Mouse (Mus musculus) ES-Bruce4 (cell line): Measurements from ENCODE around the gene Creld2. TPM values are rescaled to one million over a fixed set of nuclear protein-coding genes. Genes with fewer than 3 reads are reported as not detected.
A peak's percentile ranks its signal among the peaks of the same experiment; 100 is the strongest.

Experiments
- H3K27ac ChIP-seq: 2 replicates; pipeline ENCODE4 v1.5.1; 2012; ENCODE audit warnings: low read length, inconsistent platforms; ENCODE audit not compliant: insufficient read depth
- H3K27me3 ChIP-seq: 2 replicates; pipeline ENCODE4 v1.6.1; 2012; ENCODE audit warnings: mild to moderate bottlenecking, low read length, inconsistent platforms; ENCODE audit not compliant: control insufficient read depth, poor library complexity, insufficient read depth, severe bottlenecking
- H3K36me3 ChIP-seq: 2 replicates; pipeline ENCODE4 v1.6.1; 2012; ENCODE audit warnings: inconsistent platforms, mild to moderate bottlenecking, low read length, moderate library complexity; ENCODE audit not compliant: control insufficient read depth, poor library complexity, insufficient read depth, severe bottlenecking
- H3K4me1 ChIP-seq: one replicate; pipeline ENCODE4 v1.8.1; 2011; ENCODE audit warnings: low read length; ENCODE audit not compliant: control insufficient read depth, insufficient read depth
- H3K4me3 ChIP-seq: 2 replicates; pipeline ENCODE4 v1.5.1; 2011; ENCODE audit warnings: low read depth, mild to moderate bottlenecking, low read length
- H3K9ac ChIP-seq: 2 replicates; pipeline ENCODE4 v1.6.1; 2012; ENCODE audit warnings: low read depth, mild to moderate bottlenecking, inconsistent platforms; ENCODE audit not compliant: poor library complexity, severe bottlenecking
- H3K9me3 ChIP-seq: replicated peaks from 2 replicates; pipeline ENCODE4 v1.6.1; 2012; ENCODE audit warnings: mild to moderate bottlenecking, low read length, inconsistent platforms; ENCODE audit not compliant: control insufficient read depth, poor library complexity, insufficient read depth, severe bottlenecking
- CTCF ChIP-seq: IDR thresholded peaks from one replicate; pipeline ENCODE4 v1.8.1; 2011; ENCODE audit warnings: low read depth, low read length
- EP300 ChIP-seq: IDR thresholded peaks from 2 replicates; pipeline ENCODE4 v1.6.1; 2011; ENCODE audit warnings: low read depth, low read length; ENCODE audit not compliant: insufficient read depth
- POLR2A ChIP-seq: IDR thresholded peaks from one replicate; pipeline ENCODE4 v1.8.1; 2011; ENCODE audit warnings: low read length; ENCODE audit not compliant: insufficient read depth
- polyA plus RNA-seq: library from polyadenylated mRNA; stranded (reverse); fragments of >200 nt; gene quantifications from 2 replicates; pipeline ENCODE4 v1.2.4, GENCODE M21; 2011; ENCODE audit warnings: low read depth; ENCODE audit not compliant: missing spikeins, insufficient read depth, insufficient read length

Creld2 gene
- polyA plus RNA-seq, 1 experiment: 40.2 TPM

DNA sequence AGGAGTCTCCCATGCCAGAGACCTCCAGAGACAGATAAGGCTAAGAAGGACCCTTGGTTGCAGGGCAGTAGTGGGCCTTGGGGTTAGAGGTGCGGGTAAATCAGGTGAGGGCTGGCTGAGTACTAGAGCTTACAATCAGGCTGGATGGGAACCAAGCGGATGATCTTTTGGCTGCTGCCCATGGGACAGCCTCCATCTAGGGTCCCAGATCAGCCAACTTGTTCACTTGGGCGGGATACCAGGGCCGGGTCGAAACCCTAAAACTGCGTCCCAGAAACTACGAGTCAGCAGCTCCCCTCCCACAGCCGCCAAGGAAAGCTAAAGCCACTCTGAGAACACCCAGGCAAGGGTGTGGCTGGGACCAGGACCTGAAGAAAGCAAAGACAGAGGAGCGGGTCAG, 33.7 kb downstream of the Creld2 start:
- H3K9ac ChIP-seq: no peak overlapping the region
- no peaks in the 10 kb centered on the region for H3K9me3 ChIP-seq
- peaks cover 14% of the 10 kb centered on the region for H3K4me1 ChIP-seq
- no peak for TF ChIP-seq POLR2A
- TF ChIP-seq CTCF: no peak
- TF ChIP-seq EP300: no peak
- H3K27ac ChIP-seq: peak overlapping the region; percentile 16; the same call in 1 of the 2 replicates
- H3K27me3 ChIP-seq: no peaks in the 10 kb centered on the region
- H3K4me3 ChIP-seq: no peak overlapping the region
- H3K36me3 ChIP-seq: no peaks in the 10 kb centered on the region

DNA sequence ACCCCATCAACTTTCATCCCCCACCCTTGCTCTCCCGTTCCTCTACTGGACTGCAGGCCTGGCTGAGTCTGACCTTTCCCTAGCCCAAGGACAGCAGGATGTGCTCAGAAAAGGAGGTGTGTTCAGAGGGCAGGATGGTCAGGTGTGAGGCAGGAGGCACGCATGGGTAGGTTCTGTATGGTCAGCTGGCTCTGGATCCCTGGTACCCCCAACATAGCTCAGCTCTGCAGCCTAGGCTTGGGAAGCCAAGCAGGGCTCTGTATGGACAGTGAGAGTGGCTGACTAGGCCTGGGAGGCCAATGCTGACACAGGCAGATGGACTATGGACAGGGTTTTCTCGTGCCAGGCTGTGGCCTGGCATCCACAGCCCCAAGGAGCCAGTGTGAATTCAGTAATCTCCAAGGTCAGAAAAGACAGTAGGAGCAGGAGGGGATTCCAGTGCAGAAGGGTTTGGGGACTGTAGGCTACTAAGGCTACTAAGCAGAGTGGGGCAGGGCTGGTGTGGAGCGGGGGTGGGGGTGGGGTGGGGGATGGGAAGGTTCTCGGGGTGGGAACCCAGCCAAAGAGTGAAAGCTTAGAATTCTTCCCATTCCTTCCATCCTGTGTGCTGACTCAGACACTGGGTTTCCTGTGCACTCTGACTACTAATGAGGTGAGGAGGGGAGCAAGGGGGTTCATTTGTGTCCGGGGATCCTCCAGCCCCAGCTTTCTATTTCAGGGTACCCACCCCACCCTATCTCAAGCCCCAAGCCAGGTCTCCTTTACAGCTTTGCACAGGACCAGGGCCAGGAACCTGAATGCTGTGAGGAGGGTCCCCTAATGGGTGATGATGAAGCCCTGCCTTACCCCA, 34.9 kb downstream of the Creld2 start:
- Histone ChIP-seq H3K27ac (peak overlapping the region; percentile 37), H3K4me3 (no peak overlapping the region), H3K9me3 (no peaks in the 10 kb centered on the region), H3K9ac (no peak overlapping the region), H3K4me1 (peaks cover 14% of the 10 kb centered on the region), H3K27me3 (no peaks in the 10 kb centered on the region), H3K36me3 (no peaks in the 10 kb centered on the region)
- TF ChIP-seq POLR2A: no peak
- TF ChIP-seq EP300: peak; percentile 63; the same call in 1 of the 2 replicates
- no peak for TF ChIP-seq CTCF

DNA sequence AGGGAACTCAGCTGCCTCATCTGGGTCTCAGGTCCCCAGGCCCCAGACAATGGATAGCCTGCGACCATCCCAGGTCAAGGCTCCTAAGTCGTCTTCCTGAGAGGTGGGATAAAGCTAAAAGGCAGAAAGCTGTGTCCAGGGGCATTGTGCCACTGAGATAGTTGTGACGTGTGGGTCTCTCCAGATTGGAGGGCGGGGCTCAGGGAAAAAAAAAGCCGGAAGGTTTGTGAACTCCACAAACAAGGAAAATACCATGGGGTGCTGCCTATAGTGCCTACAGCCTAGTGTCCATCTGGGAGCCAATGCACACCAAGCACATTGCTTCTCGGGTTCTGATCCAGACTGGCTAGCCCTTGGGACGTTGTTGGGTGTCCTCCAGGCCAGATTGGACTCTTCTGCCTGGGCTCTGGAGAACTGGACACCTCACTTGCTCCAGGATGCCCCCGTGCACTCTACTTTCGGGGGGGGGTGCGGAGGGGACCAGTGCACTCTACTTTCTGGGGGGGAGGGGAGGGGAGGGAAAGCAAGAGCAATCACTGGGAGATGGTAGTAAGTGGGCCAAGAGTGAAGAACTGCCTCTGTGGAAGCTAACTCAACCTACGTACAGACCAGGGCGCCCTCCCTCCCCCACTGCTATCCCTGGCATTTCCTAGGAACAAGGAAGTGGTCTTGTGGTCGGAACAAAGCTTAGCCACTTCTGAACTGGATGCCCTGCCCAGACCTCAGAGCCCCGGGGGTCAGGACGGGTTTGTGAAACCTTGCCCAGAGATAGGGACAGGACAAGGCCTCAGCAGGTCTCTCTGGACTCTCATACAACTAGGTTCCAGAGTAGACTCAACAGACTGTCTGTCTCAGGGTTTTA, 35.8 kb downstream of the Creld2 start:
- Histone ChIP-seq H3K9me3 (no peaks in the 10 kb centered on the region), H3K36me3 (no peaks in the 10 kb centered on the region), H3K4me3 (no peak overlapping the region), H3K27me3 (no peaks in the 10 kb centered on the region), H3K9ac (no peak overlapping the region), H3K4me1 (peaks cover 14% of the 10 kb centered on the region), H3K27ac (peak overlapping the region; percentile 37)
- TF ChIP-seq POLR2A (no peak), CTCF (no peak), EP300 (no peak)

DNA sequence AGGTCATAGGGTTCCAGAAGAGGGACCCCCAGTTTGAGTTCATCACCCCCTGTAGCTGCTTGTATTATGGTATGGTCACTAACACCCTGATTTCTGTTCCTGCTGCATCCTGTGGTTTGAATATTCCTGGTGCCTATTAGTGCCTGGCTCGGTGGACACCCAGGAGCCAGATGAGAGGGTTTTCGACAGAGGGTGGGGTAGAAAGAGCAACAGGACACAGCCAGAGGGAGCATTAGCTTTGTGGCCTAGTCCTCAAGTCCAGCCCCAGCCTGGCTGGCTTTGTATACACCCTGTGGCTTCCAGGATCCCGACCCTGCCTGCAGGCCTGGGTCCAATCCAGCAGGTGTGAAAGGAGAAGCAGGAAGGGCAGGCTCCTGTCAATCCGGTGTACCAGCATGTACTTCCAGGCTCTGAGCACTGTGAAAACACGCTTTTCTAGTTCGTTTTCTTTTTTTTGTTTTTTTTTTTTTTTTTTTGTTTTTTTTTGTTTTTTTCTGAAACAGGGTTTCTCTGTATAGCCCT, 36.5 kb downstream of the Creld2 start:
- Histone ChIP-seq H3K4me3 (no peak overlapping the region), H3K9me3 (no peaks in the 10 kb centered on the region), H3K36me3 (no peaks in the 10 kb centered on the region), H3K4me1 (peaks cover 14% of the 10 kb centered on the region), H3K9ac (no peak overlapping the region), H3K27me3 (no peaks in the 10 kb centered on the region), H3K27ac (peak overlapping the region; percentile 23; the same call in 1 of the 2 replicates)
- TF ChIP-seq CTCF (no peak), POLR2A (no peak), EP300 (no peak)

DNA sequence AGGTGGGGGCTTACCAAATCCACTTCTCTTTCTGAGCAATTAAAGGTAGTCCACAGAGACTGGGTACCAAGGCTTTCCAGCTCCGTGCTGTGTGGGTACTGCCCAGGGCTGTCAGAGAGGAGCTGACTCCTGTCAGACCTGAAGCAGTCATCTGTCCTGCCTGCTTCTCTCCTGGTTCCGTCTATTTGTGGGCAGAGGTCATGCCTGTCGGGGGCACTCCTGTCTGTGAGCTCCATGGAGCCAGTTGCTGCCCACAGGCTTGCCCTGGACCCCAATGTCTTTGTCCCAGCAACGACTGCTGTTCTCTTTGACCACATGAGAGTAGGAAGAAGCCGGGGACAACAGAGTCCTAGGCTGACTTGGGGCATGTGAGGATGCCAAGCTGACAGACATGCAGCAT, 37.2 kb downstream of the Creld2 start:
- peaks cover 14% of the 10 kb centered on the region for H3K4me1 ChIP-seq
- H3K9me3 ChIP-seq: no peaks in the 10 kb centered on the region
- H3K9ac ChIP-seq: no peak overlapping the region
- TF ChIP-seq CTCF (no peak), EP300 (no peak), POLR2A (no peak)
- H3K4me3 ChIP-seq: no peak overlapping the region
- H3K27me3 ChIP-seq: no peaks in the 10 kb centered on the region
- no peaks in the 10 kb centered on the region for H3K36me3 ChIP-seq
- H3K27ac ChIP-seq: no peak overlapping the region
